Mouse (Mus musculus) neural tube, embryonic 15.5 days (tissue): ENCODE measurements at regions not wholly inside any gene's neighbourhood (a gene's known extent, or its start where the extent isn't known, plus 50 kb on each side); places are given as distances from the start of the nearest gene placed in this dataset.

Experiments
- ATAC-seq: fragments of 200-750 bp; cut with Nextera tagmentation; 2 replicates; pipeline ENCODE4 v1.8.0; 2017; ENCODE audit warnings: mild to moderate bottlenecking, moderate TSS enrichment, moderate library complexity; ENCODE audit not compliant: low FRiP score
- H3K27ac ChIP-seq: fragments of 300-500 bp; sonication (generic); replicated peaks from 2 replicates; pipeline ENCODE4 v1.5.1; 2015; ENCODE audit warnings: mild to moderate bottlenecking, inconsistent platforms
- H3K27me3 ChIP-seq: fragments of 300-500 bp; sonication (generic); replicated peaks from 2 replicates; pipeline ENCODE4 v1.6.1; 2015; ENCODE audit warnings: inconsistent platforms
- H3K36me3 ChIP-seq: fragments of 300-500 bp; sonication (generic); 2 replicates; pipeline ENCODE4 v1.6.1; 2015; ENCODE audit warnings: inconsistent platforms
- H3K4me1 ChIP-seq: fragments of 300-500 bp; sonication (generic); 2 replicates; pipeline ENCODE4 v1.6.1; 2015; ENCODE audit warnings: inconsistent platforms
- H3K4me2 ChIP-seq: fragments of 300-500 bp; sonication (generic); 2 replicates; pipeline ENCODE4 v1.6.1; 2015; ENCODE audit warnings: inconsistent platforms, mild to moderate bottlenecking, moderate library complexity
- H3K4me3 ChIP-seq: fragments of 300-500 bp; sonication (generic); replicated peaks from 2 replicates; pipeline ENCODE4 v1.5.1; 2015; ENCODE audit warnings: mild to moderate bottlenecking, inconsistent platforms
- H3K9ac ChIP-seq: fragments of 300-500 bp; sonication (generic); replicated peaks from 2 replicates; pipeline ENCODE4 v1.6.1; 2015; ENCODE audit warnings: mild to moderate bottlenecking, inconsistent platforms
- H3K9me3 ChIP-seq: fragments of 300-500 bp; sonication (generic); replicated peaks from 2 replicates; pipeline ENCODE4 v1.6.1; 2016; ENCODE audit warnings: inconsistent platforms
- WGBS: fragments of 180-500 bp; shearing (Covaris S2); methylation state at CpG from one replicate; pipeline ENCODE4 v1.1.7; 2015; ENCODE audit warnings: mixed read lengths; 5-methylcytosine and 5-hydroxymethylcytosine counted together

- Histone ChIP-seq H3K4me1 (no peaks in the 10 kb centered on the region), H3K9ac (no peak overlapping the region), H3K4me3 (no peak overlapping the region), H3K27me3 (no peaks in the 10 kb centered on the region), H3K36me3 (no peaks in the 10 kb centered on the region), H3K27ac (no peak overlapping the region), H3K4me2 (no peak overlapping the region), H3K9me3 (no peaks in the 10 kb centered on the region)
- ATAC-seq, result no peak
- 39% methylated on average over 4 of the region's 4 CpGs for WGBS
These were observed 209.3 kb downstream of the Tle4 start for GRCm38 (mm10) chr19:14388539-14388938.

GRCm38 (mm10) chr19:14389881-14390837 is 207.7 kb downstream of the Tle4 start:
- H3K27me3 ChIP-seq, result no peaks in the 10 kb centered on the region
- no peak overlapping the region for H3K4me3 ChIP-seq
- no peaks in the 10 kb centered on the region for H3K36me3 ChIP-seq
- no peak overlapping the region for H3K4me2 ChIP-seq
- no peak overlapping the region for H3K9ac ChIP-seq
- H3K9me3 ChIP-seq, result no peaks in the 10 kb centered on the region
- H3K27ac ChIP-seq, result no peak overlapping the region
- WGBS, result 87% methylated on average over 6 of the region's 6 CpGs
- ATAC-seq, result no peak
- H3K4me1 ChIP-seq, result no peaks in the 10 kb centered on the region

- H3K4me2 ChIP-seq, result no peak overlapping the region
- H3K9ac ChIP-seq, result no peak overlapping the region
- ATAC-seq, result no peak
- H3K27ac ChIP-seq, result no peak overlapping the region
- no peaks in the 10 kb centered on the region for H3K4me1 ChIP-seq
- no peaks in the 10 kb centered on the region for H3K27me3 ChIP-seq
- H3K9me3 ChIP-seq, result no peaks in the 10 kb centered on the region
- H3K36me3 ChIP-seq, result no peaks in the 10 kb centered on the region
- no peak overlapping the region for H3K4me3 ChIP-seq
- WGBS, result 69% methylated on average over 2 of the region's 2 CpGs
These were observed 206.9 kb downstream of the Tle4 start for GRCm38 (mm10) chr19:14390914-14391313.
